Mouse (Mus musculus) embryonic fibroblast, embryonic 13.5 days (primary cell): ENCODE results near the gene Cdk8.

ENCODE experiments used
- CTCF ChIP-seq: IDR thresholded peaks from 2 replicates; pipeline ENCODE4 v1.5.1; 2011; ENCODE audit warnings: mild to moderate bottlenecking, control low read depth, low read length, moderate library complexity, borderline replicate concordance; ENCODE audit not compliant: insufficient read depth
- POLR2A ChIP-seq: IDR thresholded peaks from 2 replicates; pipeline ENCODE4 v1.6.1; 2011; ENCODE audit warnings: low read depth, mild to moderate bottlenecking, control low read depth, low read length, moderate library complexity

GRCm38 (mm10) chr5:146281884-146282579 is 51.0 kb downstream of the Cdk8 start:
- TF ChIP-seq CTCF (no peak), POLR2A (no peak)
